Comparison of ENCODE assay signal across 8 mouse cellular contexts in genomic region chr6:30572456-30573311, GRCm38 (mm10). TPM values are rescaled to one million over a fixed set of nuclear protein-coding genes. Genes with fewer than 3 reads are reported as not detected.
DNase-seq lines count a peak whose midpoint lies in the region; ATAC-seq and TF ChIP-seq lines count a peak whose summit lies in the region.

No protein-coding gene starts in this region.

- no peak for TF ChIP-seq POLR2A in cerebellum, adult 2 months (IDR thresholded peaks at IDR 0.05; ENCODE audit: borderline replicate concordance, insufficient read depth, low read length)
- no peak for TF ChIP-seq POLR2A in limb, embryonic 14.5 days (IDR thresholded peaks at IDR 0.05; ENCODE audit: borderline replicate concordance, extremely low read depth, insufficient read depth, insufficient read length)

- H3K4me3 ChIP-seq in cerebellum, adult 2 months (replicated peaks; ENCODE audit: insufficient read depth, low read depth, low read length), result no peak overlapping the region
- H3K4me3 ChIP-seq in hindbrain, embryonic 15.5 days, result no peak overlapping the region
- H3K4me3 ChIP-seq in limb, embryonic 14.5 days (replicated peaks; ENCODE audit: low read length), result no peak overlapping the region
- H3K4me3 ChIP-seq in neural tube, embryonic 15.5 days (replicated peaks), result no peak overlapping the region

- H3K9me3 ChIP-seq in hindbrain, embryonic 15.5 days, result no peaks in the 10 kb centered on the region
- H3K9me3 ChIP-seq in limb, embryonic 14.5 days (ENCODE audit: control insufficient read depth, low read length), result no peaks in the 10 kb centered on the region
- no peaks in the 10 kb centered on the region for H3K9me3 ChIP-seq in neural tube, embryonic 15.5 days (replicated peaks)

- no peaks in the 10 kb centered on the region for H3K36me3 ChIP-seq in hindbrain, embryonic 15.5 days
- peaks cover 4% of the 10 kb centered on the region for H3K36me3 ChIP-seq in limb, embryonic 14.5 days (ENCODE audit: control insufficient read depth, insufficient read depth, low read length)
- no peaks in the 10 kb centered on the region for H3K36me3 ChIP-seq in neural tube, embryonic 15.5 days

- H3K4me1 ChIP-seq in cerebellum, adult 2 months (ENCODE audit: control insufficient read depth, insufficient read depth, low read length), result no peaks in the 10 kb centered on the region; the same call in 1 of the 2 replicates
- peaks cover 26% of the 10 kb centered on the region for H3K4me1 ChIP-seq in hindbrain, embryonic 15.5 days (replicated peaks)
- peaks cover 41% of the 10 kb centered on the region for H3K4me1 ChIP-seq in limb, embryonic 14.5 days (ENCODE audit: control insufficient read depth, insufficient read depth, low read length)
- H3K4me1 ChIP-seq in neural tube, embryonic 15.5 days, result peaks cover 14% of the 10 kb centered on the region

- peak; percentile 2 for DNase-seq in cerebellum, adult 9-10 months
- DNase-seq in cerebellum, adult 2 months, result no peak
- DNase-seq in limb, embryonic 14.5 days (ENCODE audit: low spot score), result peak; percentile 41
- no peak for DNase-seq in yolk sac, embryonic 10.5 days (ENCODE audit: low spot score)
- no peak for DNase-seq in spleen, postnatal 36 days (ENCODE audit: low spot score in 2 of 2)

- peak overlapping the region; percentile 16 for H3K4me2 ChIP-seq in hindbrain, embryonic 15.5 days
- H3K4me2 ChIP-seq in limb, embryonic 14.5 days (replicated peaks; ENCODE audit: low read depth, low read length, severe bottlenecking), result no peak overlapping the region; the same call in 1 of the 2 replicates
- H3K4me2 ChIP-seq in neural tube, embryonic 15.5 days, result peak overlapping the region; percentile 43

- TF ChIP-seq CTCF in cerebellum, adult 2 months (IDR thresholded peaks at IDR 0.05; ENCODE audit: borderline replicate concordance, insufficient read depth, low read depth, low read length), result no peak

- no peak overlapping the region for H3K27ac ChIP-seq in cerebellum, adult 2 months (ENCODE audit: insufficient read depth, low read length)
- peak overlapping the region; percentile 76 for H3K27ac ChIP-seq in hindbrain, embryonic 15.5 days (replicated peaks)
- peak overlapping the region; percentile 83 for H3K27ac ChIP-seq in limb, embryonic 14.5 days (replicated peaks; ENCODE audit: low read depth, low read length)
- H3K27ac ChIP-seq in neural tube, embryonic 15.5 days (replicated peaks), result peak overlapping the region; percentile 75

- no peaks in the 10 kb centered on the region for H3K27me3 ChIP-seq in cerebellum, adult 2 months (ENCODE audit: control insufficient read depth, insufficient read depth, low read length)
- no peaks in the 10 kb centered on the region for H3K27me3 ChIP-seq in hindbrain, embryonic 15.5 days
- no peaks in the 10 kb centered on the region for H3K27me3 ChIP-seq in limb, embryonic 14.5 days (ENCODE audit: control insufficient read depth, insufficient read depth, low read length)
- no peaks in the 10 kb centered on the region for H3K27me3 ChIP-seq in neural tube, embryonic 15.5 days (replicated peaks)

- no peak overlapping the region for H3K9ac ChIP-seq in hindbrain, embryonic 15.5 days
- H3K9ac ChIP-seq in limb, embryonic 14.5 days (ENCODE audit: low read depth, low read length, severe bottlenecking), result no peak overlapping the region
- no peak overlapping the region for H3K9ac ChIP-seq in neural tube, embryonic 15.5 days (replicated peaks)

- WGBS in cerebellum, adult 2 months, result 28% methylated on average over 20 of the region's 20 CpGs
- 23% methylated on average over 20 of the region's 20 CpGs for WGBS in hindbrain, embryonic 15.5 days
- 69% methylated on average over 20 of the region's 20 CpGs for WGBS in limb, embryonic 14.5 days
- WGBS in neural tube, embryonic 15.5 days, result 26% methylated on average over 20 of the region's 20 CpGs

- ATAC-seq in frontal cortex, adult (ENCODE audit: low TSS enrichment), result peak; percentile 80
- peak; percentile 90 for ATAC-seq in hindbrain, embryonic 15.5 days (ENCODE audit: low FRiP score, low read depth)
- ATAC-seq in limb, embryonic 14.5 days (ENCODE audit: low FRiP score, low read depth), result no peak
- ATAC-seq in neural tube, embryonic 15.5 days (ENCODE audit: low FRiP score), result peak; percentile 87

RNA-seq across cellular contexts. Expression of gene Cpa4, which starts 4.5 kb away (rescaled TPM):
- polyA plus RNA-seq in cerebellum, adult 2 months (2012; rRNA removed), result 0.14 and 0.16 TPM in 2 replicates
- 0.52 and 0.96 TPM in 2 replicates for polyA plus RNA-seq in hindbrain, embryonic 15.5 days (2015; fragmentation: Nextera tagmentation; extraction: Ambion mirVana)
- 4.4 and 5.4 TPM in 2 replicates for polyA plus RNA-seq in limb, embryonic 14.5 days (2012; rRNA removed)
- polyA plus RNA-seq in limb, embryonic 14.5 days (2014; fragmentation: Nextera tagmentation; extraction: Ambion mirVana), result 1.9 and 2.1 TPM in 2 replicates
- 0.54 and 0.75 TPM in 2 replicates for polyA plus RNA-seq in neural tube, embryonic 15.5 days (2015; fragmentation: Nextera tagmentation; extraction: Ambion mirVana)

RNA-seq across cellular contexts. Expression of gene Cpa2, which starts 31.3 kb away (rescaled TPM):
- 7.0 and 7.7 TPM in 2 replicates for polyA plus RNA-seq in cerebellum, adult 2 months (2012; rRNA removed)
- 7.3 and 8.5 TPM in 2 replicates for polyA plus RNA-seq in hindbrain, embryonic 15.5 days (2015; fragmentation: Nextera tagmentation; extraction: Ambion mirVana)
- 5.2 and 6.6 TPM in 2 replicates for polyA plus RNA-seq in limb, embryonic 14.5 days (2012; rRNA removed)
- 5.3 and 6.5 TPM in 2 replicates for polyA plus RNA-seq in limb, embryonic 14.5 days (2014; fragmentation: Nextera tagmentation; extraction: Ambion mirVana)
- 11.3 and 20.3 TPM in 2 replicates for polyA plus RNA-seq in neural tube, embryonic 15.5 days (2015; fragmentation: Nextera tagmentation; extraction: Ambion mirVana)

RNA-seq across cellular contexts. Expression of gene Cpa5, which starts 38.1 kb away (rescaled TPM):
- polyA plus RNA-seq in cerebellum, adult 2 months (2012; rRNA removed), result 0.05 TPM in 1 of 2 replicates, not detected in the other
- polyA plus RNA-seq in hindbrain, embryonic 15.5 days (2015; fragmentation: Nextera tagmentation; extraction: Ambion mirVana), result not detected in 2 replicates
- 0.81 and 0.87 TPM in 2 replicates for polyA plus RNA-seq in limb, embryonic 14.5 days (2012; rRNA removed)
- 0.57 and 0.99 TPM in 2 replicates for polyA plus RNA-seq in limb, embryonic 14.5 days (2014; fragmentation: Nextera tagmentation; extraction: Ambion mirVana)
- polyA plus RNA-seq in neural tube, embryonic 15.5 days (2015; fragmentation: Nextera tagmentation; extraction: Ambion mirVana), result 0.11 TPM in 1 of 2 replicates, not detected in the other

Comparison
In these comparisons a context has a peak if more than half of its experiments do, and no peak if none do; other contexts are left out.
1. DNase-seq: peak in cerebellum, adult 9-10 months (single experiment) and limb, embryonic 14.5 days (single experiment); none in cerebellum, adult 2 months (0 of 2), yolk sac, embryonic 10.5 days (single experiment) and spleen, postnatal 36 days (0 of 2).